Mouse (Mus musculus): ENCODE results near the gene Wdsub1. TPM values are rescaled to one million over a fixed set of nuclear protein-coding genes. Genes with fewer than 3 reads are reported as not detected.

Wdsub1 gene
- total RNA-seq, 2 experiments from 2014 or later = 16.1 to 17.6 TPM

DNA sequence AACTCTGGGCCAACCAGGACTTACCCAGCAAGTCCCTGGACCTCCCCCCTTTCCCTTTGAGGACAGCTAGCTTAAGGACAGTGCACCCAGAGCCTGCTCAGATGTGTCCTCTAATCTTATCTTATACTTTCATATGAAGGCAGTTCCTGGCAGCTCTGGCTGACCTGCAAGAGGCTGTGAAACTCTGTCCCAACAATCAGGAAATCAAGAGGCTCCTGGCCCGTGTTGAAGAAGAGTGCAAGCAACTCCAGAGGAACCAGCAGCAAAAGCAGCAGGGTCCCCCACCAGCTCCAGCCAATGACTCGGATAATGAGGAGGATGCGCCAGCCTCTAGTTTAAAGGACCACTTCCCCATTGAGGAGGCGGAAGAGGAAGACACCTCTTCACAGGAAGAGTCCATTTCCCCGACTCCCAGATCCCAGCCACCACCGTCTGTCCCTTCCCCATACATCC is 39.8 kb downstream of the Wdsub1 start:
- no peak for DNase-seq (ENCODE audit: low spot score in 2 of 2)

DNA sequence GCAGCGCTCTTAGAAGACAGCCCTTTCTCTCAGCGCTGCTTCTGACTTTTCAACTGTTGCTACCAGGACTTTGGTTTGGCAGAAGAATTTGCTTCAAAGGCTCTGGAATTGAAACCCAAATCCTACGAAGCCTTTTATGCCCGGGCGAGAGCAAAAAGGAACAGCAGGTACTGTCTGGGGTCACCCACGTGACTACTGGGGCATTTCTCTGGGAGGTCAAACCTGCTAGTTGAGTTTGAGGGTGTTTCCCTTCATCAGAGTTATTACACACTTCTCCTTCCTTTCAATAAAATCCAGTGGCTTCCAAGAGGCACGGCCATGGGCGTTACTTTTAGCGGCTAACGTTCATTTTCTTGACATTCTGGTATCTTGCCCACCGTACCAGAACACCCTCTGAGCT is 40.4 kb downstream of the Wdsub1 start:
- DNase-seq (ENCODE audit: low spot score in 2 of 2) = no peak

DNA sequence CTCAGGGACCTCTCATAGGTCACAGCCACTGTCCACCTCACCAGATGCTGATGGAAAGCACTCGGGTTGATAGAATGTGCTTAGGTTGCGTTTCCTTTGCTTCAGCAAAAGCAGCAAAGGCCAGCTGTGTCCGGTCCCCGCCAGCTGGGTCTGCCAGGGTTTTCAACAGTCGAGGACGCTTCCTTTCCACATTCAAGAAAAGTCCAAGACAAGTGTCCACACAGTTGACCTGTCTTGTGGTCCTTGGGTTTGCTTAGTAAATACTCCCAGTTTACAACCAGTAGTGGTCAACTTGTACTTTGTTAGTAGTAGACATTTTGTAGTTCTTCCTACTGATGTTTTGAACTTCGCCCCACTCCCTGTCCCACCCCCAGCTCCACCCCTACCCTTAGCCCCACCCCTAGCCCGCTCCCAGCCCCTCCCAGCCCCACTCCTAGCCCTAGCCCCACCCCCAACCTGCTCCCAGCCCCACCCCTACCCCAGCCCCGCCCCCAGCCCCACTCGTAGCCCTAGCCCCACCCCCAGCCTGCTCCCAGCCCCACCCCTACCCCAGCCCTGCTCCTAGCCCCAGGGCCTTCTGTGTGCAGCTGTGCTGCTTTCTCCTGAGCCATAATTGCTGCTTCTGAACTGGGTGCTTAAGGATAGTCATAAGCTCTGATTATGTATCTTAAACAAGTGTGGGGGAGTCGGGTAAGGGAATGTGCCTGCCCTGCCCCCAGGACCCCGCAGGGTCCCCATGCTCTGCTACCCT is 41.0 kb downstream of the Wdsub1 start:
- DNase-seq (ENCODE audit: low spot score in 2 of 2) = no peak

DNA sequence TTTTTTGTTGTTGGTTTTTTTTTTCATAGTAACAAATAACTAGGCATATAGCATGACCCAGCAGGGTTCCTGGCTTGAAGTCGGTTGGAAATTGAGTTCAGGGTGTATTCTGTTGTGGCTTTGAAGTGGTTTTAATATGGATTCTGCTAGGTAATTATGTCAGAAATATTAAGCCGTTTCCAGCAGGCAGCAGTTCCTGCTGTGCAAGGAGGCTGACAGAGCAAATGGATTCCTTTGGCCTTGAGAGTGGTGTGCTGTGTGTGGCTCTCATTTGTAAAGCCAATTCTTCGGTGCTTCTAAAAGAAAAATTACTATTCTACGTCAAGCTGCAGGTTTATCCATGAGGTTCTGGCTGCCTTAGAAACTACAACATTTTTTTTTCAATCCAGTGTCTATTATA is 42.2 kb downstream of the Wdsub1 start:
- DNase-seq (ENCODE audit: low spot score in 2 of 2) = no peak

DNA sequence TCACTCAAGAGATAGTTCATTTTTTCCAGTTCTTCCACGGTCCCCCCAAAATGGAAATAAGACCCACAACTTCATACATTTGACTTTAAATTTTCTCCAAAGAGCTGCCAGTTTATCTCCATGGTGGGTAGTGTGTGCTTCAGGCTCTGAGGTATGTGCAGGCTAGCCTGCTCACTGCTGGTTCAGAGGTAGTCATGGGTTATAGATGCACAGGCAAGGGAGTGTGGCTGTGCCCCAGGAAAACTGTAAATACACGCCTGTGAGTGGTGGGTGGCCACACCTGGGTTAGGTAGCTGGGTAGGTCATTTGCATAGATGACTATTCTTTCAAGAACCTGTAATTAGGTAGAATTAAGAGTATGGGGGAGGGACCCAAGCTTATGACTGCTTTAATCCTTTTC is 42.6 kb downstream of the Wdsub1 start:
- DNase-seq (ENCODE audit: low spot score in 2 of 2) = no peak

DNA sequence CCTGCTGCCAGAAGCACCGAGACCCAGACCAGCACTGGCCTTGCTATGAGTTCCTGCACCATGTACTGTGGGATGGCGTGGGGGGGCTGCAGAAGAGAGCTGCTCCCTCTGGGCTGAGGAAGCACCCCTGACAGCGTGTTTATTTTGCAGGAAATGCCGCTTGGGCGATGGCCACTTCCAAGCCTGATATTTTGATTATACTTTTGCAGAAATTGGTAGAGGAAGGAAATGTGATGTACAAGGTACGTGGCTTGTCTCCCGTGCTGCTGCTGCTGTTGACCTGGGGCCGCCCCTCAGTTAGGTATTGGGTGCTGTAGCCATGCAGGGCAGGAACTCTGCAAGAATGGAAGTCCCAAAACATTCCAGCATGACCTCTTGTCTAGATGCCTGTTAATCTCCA is 43.6 kb downstream of the Wdsub1 start:
- DNase-seq (ENCODE audit: low spot score in 2 of 2) = no peak

DNA sequence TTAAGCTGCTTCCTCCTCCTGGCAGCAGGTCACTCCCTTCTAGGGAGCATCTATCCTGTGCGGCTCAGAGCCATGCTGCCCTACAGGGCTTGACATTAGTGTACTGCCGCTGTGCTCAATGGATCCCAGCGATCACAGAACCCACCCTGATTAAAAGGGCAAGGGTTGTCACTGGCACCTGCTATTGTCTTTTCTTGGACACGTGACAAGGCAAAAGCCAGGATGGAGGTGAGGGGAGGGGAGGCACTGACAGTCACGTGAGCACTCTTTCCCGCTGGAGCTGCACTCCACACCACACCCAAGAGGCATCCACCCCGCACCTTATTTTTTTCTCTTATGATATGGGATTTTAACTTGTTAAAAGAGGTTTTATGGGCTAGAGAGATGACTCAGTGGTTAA is 50.6 kb downstream of the Wdsub1 start:
- DNase-seq (ENCODE audit: low spot score in 2 of 2) = no peak

DNA sequence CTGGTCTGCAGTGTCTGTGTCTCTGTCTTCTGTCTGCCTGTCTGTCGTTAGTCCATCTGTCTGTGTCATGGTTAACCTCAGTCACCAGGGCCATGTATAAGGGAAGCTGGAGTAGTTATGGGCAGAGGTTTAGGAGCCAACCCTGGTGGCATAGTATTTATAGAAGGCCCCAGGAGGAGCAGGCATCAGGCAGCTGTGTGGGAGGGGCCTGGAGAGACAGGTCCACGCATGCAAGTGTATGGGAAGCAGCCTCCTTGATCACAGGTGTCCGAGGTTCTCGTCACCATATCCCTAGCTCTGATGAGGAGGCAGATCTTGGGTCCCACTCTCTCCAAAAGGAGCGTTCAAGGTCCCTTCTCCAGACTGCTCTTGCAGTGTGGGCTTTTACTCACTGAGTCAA is 51.5 kb downstream of the Wdsub1 start:
- DNase-seq (ENCODE audit: low spot score in 2 of 2) = no peak

DNA sequence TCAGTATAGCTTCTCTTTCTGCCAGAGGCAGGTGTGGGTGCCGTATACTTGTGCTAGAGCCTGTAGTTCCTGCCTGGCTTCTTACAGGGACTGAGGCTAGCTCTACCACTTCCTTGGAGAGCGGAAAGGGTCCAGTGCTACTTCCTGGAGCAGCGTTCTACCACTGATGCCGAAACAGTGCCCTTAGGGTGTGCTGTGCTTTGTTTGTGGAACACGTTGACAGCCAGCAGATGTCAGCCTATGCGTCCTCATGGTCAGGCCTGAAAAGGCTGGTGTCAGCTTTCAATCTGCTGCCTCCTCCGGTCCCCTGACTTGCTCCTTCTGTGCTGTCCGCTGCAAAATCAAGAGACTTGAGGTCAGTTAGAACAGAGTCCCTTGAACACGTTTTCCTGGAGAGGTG is 52.2 kb downstream of the Wdsub1 start:
- DNase-seq (ENCODE audit: low spot score in 2 of 2) = no peak

DNA sequence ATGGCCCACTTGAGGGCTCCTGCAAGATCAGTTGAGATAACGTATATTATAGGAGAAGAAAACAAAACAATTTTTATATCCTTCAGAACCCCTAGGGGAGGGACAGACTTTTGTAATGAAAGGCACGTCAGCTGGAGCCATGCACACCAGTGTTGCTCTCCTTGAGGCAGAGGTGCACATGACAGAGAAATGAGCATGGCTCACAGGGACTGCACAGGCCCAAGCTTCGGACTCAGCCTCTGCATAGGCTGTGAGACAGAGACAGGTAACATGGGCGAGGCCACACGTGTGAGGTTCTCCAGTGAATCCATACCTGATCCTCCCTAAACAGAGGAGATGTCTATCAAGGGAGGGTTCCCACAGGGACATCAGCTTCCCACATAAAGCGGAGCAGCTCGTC is 52.7 kb downstream of the Wdsub1 start:
- DNase-seq (ENCODE audit: low spot score in 2 of 2) = no peak

DNA sequence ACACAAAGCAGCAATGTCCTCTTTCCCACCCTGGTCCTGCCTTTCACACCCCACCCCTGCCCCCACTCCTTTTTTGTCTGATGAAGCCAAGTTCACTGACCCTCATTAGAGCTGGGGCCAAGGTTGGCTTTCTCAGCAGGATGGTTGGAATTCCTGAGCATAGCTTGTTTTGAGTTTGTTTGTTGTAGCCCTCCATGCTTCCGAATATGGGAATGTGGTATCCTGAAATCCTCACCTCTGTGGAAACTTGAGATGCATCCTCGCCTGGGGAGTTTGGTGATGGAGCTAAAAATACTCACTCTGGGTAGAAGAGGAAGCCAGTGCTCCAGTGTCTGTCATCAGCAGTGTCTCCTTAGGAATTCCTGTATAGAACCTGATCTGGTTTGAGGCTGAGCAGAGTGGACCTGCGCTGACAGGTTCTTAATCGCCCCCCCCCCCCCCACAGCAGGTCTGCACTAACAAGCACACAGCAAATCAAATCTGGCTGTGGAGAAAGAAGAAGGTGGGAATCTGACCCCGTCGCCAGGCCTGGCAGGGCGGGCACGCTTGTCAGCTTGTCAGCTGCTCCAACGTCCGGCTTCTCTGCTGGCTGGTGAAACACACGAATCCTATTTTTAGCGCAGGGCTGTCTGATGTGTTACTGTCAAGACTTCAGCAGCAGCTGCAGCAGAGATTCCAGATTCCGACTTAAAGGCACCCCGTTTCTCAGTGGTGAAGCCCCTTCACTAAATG is 53.4 kb downstream of the Wdsub1 start:
- DNase-seq (ENCODE audit: low spot score in 2 of 2) = no peak

DNA sequence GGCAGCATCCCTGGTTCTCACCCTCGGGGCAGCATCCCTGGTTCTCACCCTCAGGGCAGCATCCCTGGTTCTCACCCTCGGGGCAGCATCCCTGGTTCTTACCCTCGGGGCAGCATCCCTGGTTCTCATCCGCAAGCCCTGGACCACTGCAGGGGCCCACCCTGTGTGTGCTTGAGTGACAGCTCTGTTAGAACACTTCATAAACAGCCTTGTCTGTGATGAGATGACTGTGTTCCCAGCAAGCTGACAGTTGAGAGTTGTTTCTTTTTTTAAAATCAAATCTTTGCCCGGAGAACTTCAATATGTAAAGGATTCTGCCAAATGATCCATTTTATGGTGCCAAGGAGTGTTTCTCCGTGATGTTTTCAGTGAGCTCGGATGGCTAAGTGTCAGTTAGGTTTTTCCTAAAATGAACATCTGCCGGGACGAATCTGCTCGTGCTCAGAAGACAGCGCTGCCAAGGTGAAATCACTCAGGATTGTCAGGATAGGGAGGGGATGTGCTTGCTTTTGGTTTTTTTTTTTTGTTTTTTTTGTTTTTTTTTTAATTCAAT is 54.2 kb downstream of the Wdsub1 start:
- DNase-seq (ENCODE audit: low spot score in 2 of 2) = no peak

DNA sequence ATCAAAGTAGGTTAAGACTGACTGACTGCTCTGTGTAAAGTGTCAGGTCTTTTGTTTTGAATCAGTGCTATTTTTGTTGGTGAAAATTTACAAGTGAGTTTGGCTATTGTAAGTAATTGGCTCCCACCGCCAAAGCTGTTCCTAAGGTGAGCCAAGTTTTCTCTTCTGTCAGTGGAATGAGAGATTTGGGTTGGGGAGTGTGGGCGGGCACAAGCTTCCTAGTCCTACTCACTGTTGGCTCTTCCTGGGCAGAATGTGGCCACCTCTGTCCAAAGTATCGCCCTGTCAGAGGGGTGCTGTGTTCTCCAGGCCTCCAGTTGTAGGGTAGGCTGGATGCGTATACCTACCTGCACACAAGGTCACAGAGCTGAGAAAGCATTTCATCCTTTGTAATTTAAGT is 57.0 kb downstream of the Wdsub1 start:
- no peak for DNase-seq (ENCODE audit: low spot score in 2 of 2)

DNA sequence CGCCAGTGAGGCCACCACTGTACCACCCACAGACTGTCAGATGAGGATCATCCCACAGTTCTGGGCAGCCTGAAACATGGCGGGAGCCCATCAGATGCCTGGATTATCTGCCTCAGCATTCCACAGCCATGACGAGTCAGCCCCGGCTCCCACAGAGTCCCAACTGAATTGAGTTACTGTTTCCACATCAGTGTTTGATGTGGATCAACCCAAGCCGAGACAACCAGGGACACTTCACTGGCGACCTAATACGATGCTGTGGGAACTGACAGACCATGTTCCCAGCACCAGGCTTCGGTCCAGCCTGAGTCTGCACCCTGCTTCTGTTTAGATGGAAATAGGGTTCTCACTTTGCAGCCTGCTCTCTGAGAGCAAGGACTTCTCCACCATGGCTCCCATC is 58.1 kb downstream of the Wdsub1 start:
- no peak for DNase-seq (ENCODE audit: low spot score in 2 of 2)

DNA sequence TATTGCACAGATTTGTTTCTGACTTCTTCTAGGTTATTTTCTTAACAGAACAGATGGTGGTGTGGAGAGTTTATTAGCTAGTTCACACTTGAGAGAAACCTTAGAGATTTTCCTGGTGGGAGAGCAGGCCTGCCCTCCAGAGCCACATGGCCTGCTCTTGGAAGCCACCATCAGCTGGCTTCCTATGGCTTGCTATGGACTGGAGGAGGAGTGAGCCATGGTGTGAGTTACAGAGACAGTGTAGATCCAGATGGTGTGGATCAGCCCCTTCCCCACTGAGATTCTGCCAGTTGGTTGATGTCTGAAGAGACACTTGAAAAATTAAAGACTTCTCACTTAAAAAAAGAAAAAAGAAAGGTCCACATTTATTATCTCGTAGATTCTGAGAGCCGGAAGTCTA is 61.3 kb downstream of the Wdsub1 start:
- no peak for DNase-seq (ENCODE audit: low spot score in 2 of 2)

DNA sequence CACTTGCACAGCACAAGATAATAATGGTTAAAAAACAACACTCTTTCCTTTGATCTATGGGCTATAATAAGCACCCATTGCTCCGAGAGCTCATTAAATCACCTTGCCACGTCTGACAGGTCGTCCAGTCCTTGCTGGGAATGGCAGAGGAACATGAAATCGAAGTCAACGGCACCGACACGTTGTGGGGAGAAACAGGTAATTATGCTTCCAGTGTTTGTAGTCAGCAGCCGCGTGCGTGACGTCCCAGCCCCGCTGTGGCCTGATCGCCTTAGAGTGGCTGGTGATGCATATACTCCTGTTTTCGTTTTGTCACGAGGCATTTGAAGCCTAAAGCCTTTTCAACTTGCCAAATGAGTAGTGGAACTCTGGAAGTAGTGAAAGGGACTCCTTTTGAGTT is 62.3 kb downstream of the Wdsub1 start:
- no peak for DNase-seq (ENCODE audit: low spot score in 2 of 2)

DNA sequence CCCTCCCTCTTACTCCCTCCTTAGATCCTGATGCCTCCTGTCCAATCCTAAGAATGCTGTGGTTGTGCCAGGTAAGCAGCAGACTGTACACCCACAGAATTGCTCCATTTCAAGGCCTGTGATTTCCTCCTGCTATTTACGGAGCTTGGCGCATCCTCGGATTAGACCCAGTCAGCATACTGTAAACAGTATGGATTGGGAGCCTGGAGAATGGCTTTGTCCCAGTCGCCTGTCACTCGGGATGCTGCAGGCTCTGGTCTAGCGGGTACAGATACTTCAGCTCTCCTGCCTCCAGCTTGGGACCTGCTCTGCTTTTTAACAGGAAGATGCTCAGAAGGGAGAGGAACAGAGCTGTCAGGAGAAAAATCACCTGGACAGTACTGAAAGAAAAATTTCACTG is 63.0 kb downstream of the Wdsub1 start:
- DNase-seq (ENCODE audit: low spot score in 2 of 2) = no peak

DNA sequence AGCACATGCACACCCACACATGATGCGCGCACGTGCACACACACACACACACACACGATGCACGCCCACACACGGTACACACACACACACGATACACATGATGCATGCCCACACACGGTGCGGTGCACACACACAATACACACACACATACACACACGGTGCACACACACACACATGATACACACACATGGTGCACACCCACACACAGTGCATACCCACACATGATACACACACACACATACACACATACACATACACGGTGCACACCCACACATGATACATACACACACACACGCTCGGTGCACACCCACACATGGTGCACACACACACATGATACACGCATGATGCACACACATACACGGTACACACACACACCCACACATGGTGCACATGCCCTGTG is 63.7 kb downstream of the Wdsub1 start:
- DNase-seq (ENCODE audit: low spot score in 2 of 2) = no peak

DNA sequence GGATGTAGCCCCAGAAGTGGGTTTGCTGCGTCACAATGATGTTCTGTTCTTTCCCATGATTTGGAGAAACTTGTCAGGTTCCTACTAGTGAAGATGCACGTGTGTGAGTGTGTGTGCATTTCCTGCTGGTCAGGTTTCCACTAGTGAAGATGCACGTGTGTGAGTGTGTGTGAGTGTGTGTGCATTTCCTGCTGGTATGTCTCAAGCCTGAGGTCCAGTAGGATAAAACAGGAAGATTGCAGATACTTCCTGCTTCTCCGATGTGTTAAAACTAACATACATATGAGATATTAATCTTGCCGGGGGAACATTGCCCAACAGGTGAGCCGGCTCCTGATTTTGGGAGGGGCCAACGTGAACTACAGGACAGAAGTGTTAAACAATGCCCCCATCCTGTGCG is 67.4 kb downstream of the Wdsub1 start:
- DNase-seq (ENCODE audit: low spot score in 2 of 2) = no peak

DNA sequence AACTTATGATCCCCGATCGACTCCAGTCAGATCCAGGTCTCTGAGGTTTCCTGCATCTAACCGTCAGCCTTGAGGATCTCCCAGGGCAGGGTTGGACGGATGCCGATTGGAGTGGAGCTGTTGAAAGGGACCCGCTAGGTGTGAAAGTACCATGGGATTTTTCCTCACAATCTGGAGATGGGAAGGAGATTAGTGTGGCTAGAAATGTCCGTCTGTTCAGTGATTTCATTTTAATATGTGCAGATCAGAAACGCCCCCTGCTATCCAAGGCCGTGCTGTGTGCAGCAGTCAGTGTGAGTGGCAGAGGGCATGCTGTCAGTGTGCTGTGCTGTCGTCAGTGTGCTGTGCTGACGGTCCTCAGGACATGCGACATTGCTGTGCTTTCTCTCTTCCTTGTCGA is 68.9 kb downstream of the Wdsub1 start:
- no peak for DNase-seq (ENCODE audit: low spot score in 2 of 2)

DNA sequence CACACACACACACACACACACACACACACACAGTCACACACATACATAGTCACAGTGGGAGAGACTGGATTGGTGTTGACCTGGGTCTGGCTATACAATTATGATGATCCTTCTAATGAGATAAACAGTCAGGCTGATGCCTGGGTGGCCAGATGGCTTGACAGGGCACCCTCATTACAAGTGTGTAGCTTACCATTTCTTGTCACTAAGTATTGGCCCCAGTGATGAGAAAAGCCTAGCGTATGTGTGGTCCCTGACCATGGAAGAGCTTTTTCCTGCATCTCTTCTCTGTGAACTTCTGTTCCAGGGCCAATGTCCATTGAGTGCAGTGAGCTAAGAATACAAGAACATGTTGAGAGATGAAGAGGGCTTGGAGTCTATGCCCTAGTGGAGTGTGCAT is 69.8 kb downstream of the Wdsub1 start:
- DNase-seq (ENCODE audit: low spot score in 2 of 2) = no peak

DNA sequence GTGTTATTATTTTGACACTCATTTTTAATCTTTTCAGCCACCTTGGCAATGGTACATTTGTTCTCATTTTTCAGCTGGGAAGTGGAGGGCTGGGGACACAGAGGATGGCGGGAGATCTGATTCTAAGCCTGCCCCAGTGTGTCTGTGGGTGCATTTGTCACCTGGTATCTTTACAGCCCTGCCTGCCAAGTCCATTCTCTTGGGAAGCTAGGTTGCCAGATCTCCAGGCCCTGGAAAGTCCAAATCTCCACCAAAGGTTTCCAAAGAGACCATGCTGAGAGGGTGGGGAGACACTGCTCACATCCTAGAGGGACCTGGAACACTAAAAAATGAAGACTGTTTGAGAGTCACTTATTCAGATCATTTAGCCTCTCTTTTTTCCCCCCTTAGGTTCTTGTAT is 71.1 kb downstream of the Wdsub1 start:
- DNase-seq (ENCODE audit: low spot score in 2 of 2) = no peak

DNA sequence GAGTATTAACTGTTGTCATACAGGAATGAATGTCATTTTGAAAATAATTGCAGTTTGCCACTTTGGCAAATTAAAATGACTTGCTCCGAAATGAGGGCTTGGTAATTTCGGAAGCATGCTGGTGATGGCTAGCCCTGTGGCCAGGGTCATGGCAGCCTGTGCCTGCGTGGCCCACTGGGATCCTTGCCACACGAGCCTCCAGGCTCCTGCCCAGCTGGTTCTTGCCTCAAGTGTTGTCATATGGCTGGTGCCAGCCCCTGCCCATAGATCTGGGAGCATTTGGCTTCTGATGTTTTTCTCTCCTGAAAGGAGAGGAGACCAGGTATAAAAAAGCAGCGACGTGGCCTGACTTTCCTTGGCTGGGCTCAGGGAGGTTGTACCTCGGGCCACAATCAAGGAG is 72.4 kb downstream of the Wdsub1 start:
- DNase-seq (ENCODE audit: low spot score in 2 of 2) = no peak

All from left cerebral cortex, adult 18-20 months (tissue).